Mouse (Mus musculus) heart, postnatal 14 days (tissue): ENCODE measurements around the gene Lrrc46. TPM values are rescaled to one million over a fixed set of nuclear protein-coding genes. Genes with fewer than 3 reads are reported as not detected.

Experiments used
- DNase-seq, 2 experiments: peaks; one replicate each; pipeline ENCODE4 v3.0.0; 2021 to 2022
- intact Hi-C: fragments of 180-260 bp; cut with DNase I; formaldehyde crosslinking; loops from one replicate; pipeline ENCODE4 v1.15.1; 2025
- total RNA-seq, 2 experiments: library from RNA; stranded (reverse); gene quantifications; 2 replicates each; pipeline ENCODE4 v1.2.3; 2021

Lrrc46 gene
- total RNA-seq, 2 experiments from 2014 or later, result 0.27 to 0.69 TPM

- no peak for DNase-seq
- intact Hi-C loops, result no loop called here
Measured at GRCm38 (mm10) chr11:97018583-97019344, 22.4 kb downstream of the Lrrc46 start.

GRCm38 (mm10) chr11:97017696-97018582 is 23.3 kb downstream of the Lrrc46 start:
- DNase-seq, result no peak
- intact Hi-C loops, result no loop called here

- DNase-seq, result peak in 1 of 2 experiments; percentile 11
- intact Hi-C loops, result no loop called here
Measured at GRCm38 (mm10) chr11:97013121-97013670, 28.0 kb downstream of the Lrrc46 start, which contains the start of gene Sp6. Sp6 (plus strand) TSS chr11:97013394.

GRCm38 (mm10) chr11:97009198-97009790 is 31.9 kb downstream of the Lrrc46 start:
- no peak for DNase-seq
- intact Hi-C loops, result no loop called here

- DNase-seq, result no peak
Measured at GRCm38 (mm10) chr11:97007093-97007794, 34.0 kb downstream of the Lrrc46 start.

GRCm38 (mm10) chr11:97003170-97003569 is 38.0 kb downstream of the Lrrc46 start:
- intact Hi-C loops, result no loop called here

More at GRCm38 (mm10) chr11:97007093-97007794, 34.0 kb downstream of the Lrrc46 start:
- intact Hi-C loops, result no loop called here

GRCm38 (mm10) chr11:96997380-96997956 is 43.7 kb downstream of the Lrrc46 start:
- intact Hi-C loops, result no loop called here

More at GRCm38 (mm10) chr11:97003170-97003569, 38.0 kb downstream of the Lrrc46 start:
- DNase-seq, result no peak

GRCm38 (mm10) chr11:96996773-96997379 is 44.3 kb downstream of the Lrrc46 start:
- DNase-seq, result no peak
- intact Hi-C loops, result no loop called here

More at GRCm38 (mm10) chr11:96997380-96997956, 43.7 kb downstream of the Lrrc46 start:
- peak; percentile 53 to 55 for DNase-seq

GRCm38 (mm10) chr11:96995836-96996772 is 45.1 kb downstream of the Lrrc46 start:
- no peak for DNase-seq
- intact Hi-C loops, result no loop called here

- no peak for DNase-seq
- intact Hi-C loops, result no loop called here
Measured at GRCm38 (mm10) chr11:96995031-96995430, 46.2 kb downstream of the Lrrc46 start.

- no peak for DNase-seq
- intact Hi-C loops, result no loop called here
Measured at GRCm38 (mm10) chr11:96992722-96993311, 48.4 kb downstream of the Lrrc46 start.

- intact Hi-C loops, result no loop called here
- no peak for DNase-seq
Measured at GRCm38 (mm10) chr11:96991501-96991900, 49.7 kb downstream of the Lrrc46 start.

GRCm38 (mm10) chr11:96987873-96988655 is 53.1 kb downstream of the Lrrc46 start:
- intact Hi-C loops, result loop anchor here (10.0 kb wide), 1 partner anchor 187 kb away; no protein-coding TSS in a partner anchor
- no peak for DNase-seq

- intact Hi-C loops, result loop anchor here (10.0 kb wide), 1 partner anchor 188 kb away; no protein-coding TSS in a partner anchor
- DNase-seq, result no peak
Measured at GRCm38 (mm10) chr11:96986463-96986862, 54.7 kb downstream of the Lrrc46 start.

GRCm38 (mm10) chr11:96984903-96985302 is 56.3 kb downstream of the Lrrc46 start:
- intact Hi-C loops, result loop anchor here (10.0 kb wide), 1 partner anchor 190 kb away; no protein-coding TSS in a partner anchor
- DNase-seq, result no peak
